ENCODE assay signal across 8 mouse cellular contexts in genomic region chr1:161748138-161748537, GRCm38 (mm10). TPM values are rescaled to one million over a fixed set of nuclear protein-coding genes. Genes with fewer than 3 reads are reported as not detected.
A peak's percentile ranks its signal among the peaks of the same experiment; 100 is the strongest.
DNase-seq lines count a peak whose midpoint lies in the region; ATAC-seq and TF ChIP-seq lines count a peak whose summit lies in the region.

No protein-coding gene starts in this region.

- H3K9ac ChIP-seq in hindbrain, embryonic 11.5 days (ENCODE audit: low read depth, low read length): no peak overlapping the region
- no peak overlapping the region for H3K9ac ChIP-seq in hindbrain, embryonic 13.5 days
- H3K9ac ChIP-seq in ES-Bruce4 (ENCODE audit: low read depth, poor library complexity, severe bottlenecking): no peak overlapping the region

- no peak for TF ChIP-seq EP300 in ES-Bruce4 (IDR thresholded peaks at IDR 0.05; ENCODE audit: insufficient read depth, low read depth, low read length)

- H3K27me3 ChIP-seq in hindbrain, embryonic 11.5 days (ENCODE audit: control insufficient read depth, insufficient read depth, low read length): no peaks in the 10 kb centered on the region
- H3K27me3 ChIP-seq in hindbrain, embryonic 13.5 days: no peaks in the 10 kb centered on the region
- H3K27me3 ChIP-seq in ES-Bruce4 (ENCODE audit: control insufficient read depth, insufficient read depth, low read length, poor library complexity, severe bottlenecking): no peaks in the 10 kb centered on the region
- no peaks in the 10 kb centered on the region for H3K27me3 ChIP-seq in splenic B cell, adult 2 months (ENCODE audit: control insufficient read depth, insufficient read depth, low read length, poor library complexity, severe bottlenecking)

- H3K36me3 ChIP-seq in hindbrain, embryonic 11.5 days (ENCODE audit: control insufficient read depth, insufficient read depth, low read length): no peaks in the 10 kb centered on the region
- no peaks in the 10 kb centered on the region for H3K36me3 ChIP-seq in hindbrain, embryonic 13.5 days
- H3K36me3 ChIP-seq in ES-Bruce4 (ENCODE audit: control insufficient read depth, insufficient read depth, low read length, poor library complexity, severe bottlenecking): no peaks in the 10 kb centered on the region
- H3K36me3 ChIP-seq in splenic B cell, adult 2 months (ENCODE audit: control insufficient read depth, insufficient read depth, low read length, poor library complexity, severe bottlenecking): no peaks in the 10 kb centered on the region

- H3K9me3 ChIP-seq in hindbrain, embryonic 11.5 days (ENCODE audit: control insufficient read depth, low read length): no peaks in the 10 kb centered on the region
- no peaks in the 10 kb centered on the region for H3K9me3 ChIP-seq in hindbrain, embryonic 13.5 days
- H3K9me3 ChIP-seq in ES-Bruce4 (replicated peaks; ENCODE audit: control insufficient read depth, insufficient read depth, low read length, poor library complexity, severe bottlenecking): no peaks in the 10 kb centered on the region

- H3K4me3 ChIP-seq in hindbrain, embryonic 11.5 days (ENCODE audit: low read depth, low read length): no peak overlapping the region
- no peak overlapping the region for H3K4me3 ChIP-seq in hindbrain, embryonic 13.5 days
- no peak overlapping the region for H3K4me3 ChIP-seq in ES-Bruce4 (ENCODE audit: low read depth, low read length)

- TF ChIP-seq POLR2A in ES-Bruce4 (IDR thresholded peaks at IDR 0.05; ENCODE audit: insufficient read depth, low read length): no peak

- H3K4me1 ChIP-seq in hindbrain, embryonic 11.5 days (replicated peaks; ENCODE audit: control insufficient read depth, insufficient read depth, low read length): no peaks in the 10 kb centered on the region
- H3K4me1 ChIP-seq in hindbrain, embryonic 13.5 days (replicated peaks): no peaks in the 10 kb centered on the region
- H3K4me1 ChIP-seq in ES-Bruce4 (ENCODE audit: control insufficient read depth, insufficient read depth, low read length): no peaks in the 10 kb centered on the region

- H3K4me2 ChIP-seq in hindbrain, embryonic 11.5 days (replicated peaks; ENCODE audit: low read depth, low read length): no peak overlapping the region
- H3K4me2 ChIP-seq in hindbrain, embryonic 13.5 days: no peak overlapping the region

- H3K27ac ChIP-seq in hindbrain, embryonic 11.5 days (ENCODE audit: low read depth, low read length): no peak overlapping the region
- no peak overlapping the region for H3K27ac ChIP-seq in hindbrain, embryonic 13.5 days
- H3K27ac ChIP-seq in ES-Bruce4 (ENCODE audit: insufficient read depth, low read length): no peak overlapping the region

- DNase-seq in hindbrain, embryonic 11.5 days (ENCODE audit: low spot score): peak; percentile 63
- peak; percentile 44 for DNase-seq in brain, adult 2 months (ENCODE audit: low read depth, low spot score)
- DNase-seq in frontal cortex, postnatal 36 days (ENCODE audit: low spot score in 2 of 2): peak; percentile 60 to 62
- peak; percentile 20 to 48 for DNase-seq in layer of hippocampus, postnatal 36 days
- peak; percentile 89 for DNase-seq in splenic B cell, adult 2 months (ENCODE audit: low read depth, low spot score)

- WGBS in hindbrain, embryonic 11.5 days: 51% methylated on average over 8 of the region's 8 CpGs
- 54% methylated on average over 8 of the region's 8 CpGs for WGBS in hindbrain, embryonic 13.5 days

- ATAC-seq in hindbrain, embryonic 11.5 days (ENCODE audit: low FRiP score): no peak
- no peak for ATAC-seq in hindbrain, embryonic 13.5 days (ENCODE audit: low FRiP score)
- ATAC-seq in megakaryocyte-erythroid progenitor cell, adult 5-6 weeks (replicated peaks; ENCODE audit: low FRiP score, low TSS enrichment, poor library complexity, severe bottlenecking): peak; percentile 59

- peak; percentile 47 for TF ChIP-seq CTCF in ES-Bruce4 (IDR thresholded peaks at IDR 0.05; ENCODE audit: low read depth, low read length)

RNA-seq across cellular contexts. Expression of gene Fasl, which starts 40.2 kb away (rescaled TPM):
- polyA plus RNA-seq in hindbrain, embryonic 11.5 days (2014; fragmentation: Nextera tagmentation; extraction: Ambion mirVana): not detected in 2 replicates
- polyA plus RNA-seq in hindbrain, embryonic 13.5 days (2015; fragmentation: Nextera tagmentation; extraction: Ambion mirVana): 0.16 and 0.18 TPM in 2 replicates
- not detected in 2 replicates for polyA plus RNA-seq in ES-Bruce4 (2011; ENCODE audit: insufficient read depth, insufficient read length, low read depth, missing spikeins)
- total RNA-seq in layer of hippocampus, postnatal 36 days (2021): under 1 TPM in 1 of 2 experiments, not detected in 1; 0.30 TPM
- not detected in 2 replicates for total RNA-seq in megakaryocyte-erythroid progenitor cell, adult 5-6 weeks (2014; fragmentation: Nextera tagmentation)
- 3.2 TPM in 1 of 2 replicates, not detected in the other for total RNA-seq in megakaryocyte-erythroid progenitor cell, adult 5-6 weeks (2017)

Comparison
In these comparisons a context has a peak if more than half of its experiments do, and no peak if none do; other contexts are left out.
1. DNase-seq: peak in every context shown above with its lines; median percentile 89 in splenic B cell, adult 2 months; 63 in hindbrain, embryonic 11.5 days; 61 in frontal cortex, postnatal 36 days; 44 in brain, adult 2 months; 34 in layer of hippocampus, postnatal 36 days.